Mouse (Mus musculus): ENCODE results near the gene Klhl36.

Gene Klhl36

DNA sequence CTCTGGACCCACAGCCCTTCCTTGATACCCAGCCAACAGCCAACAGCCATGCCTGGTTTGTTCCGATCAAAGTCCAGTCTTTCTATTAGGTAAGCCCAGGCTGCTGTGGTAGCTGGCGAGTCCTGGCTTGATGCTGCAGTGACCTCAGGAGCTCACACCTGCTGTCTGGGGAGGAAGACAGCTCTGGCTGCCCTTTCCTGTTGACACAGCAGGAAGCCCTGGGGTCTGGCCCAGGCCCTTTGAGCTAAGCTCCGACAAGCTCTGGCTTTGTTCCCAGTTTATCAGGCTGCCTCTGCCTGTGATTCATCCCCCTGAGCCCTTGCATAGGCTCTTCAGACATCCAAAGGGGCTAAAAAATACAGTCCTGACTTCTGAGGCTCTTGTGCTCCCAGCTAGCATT is 23.5 kb downstream of the Klhl36 start:
- DNase-seq (ENCODE audit: low spot score): peak; percentile 70

DNA sequence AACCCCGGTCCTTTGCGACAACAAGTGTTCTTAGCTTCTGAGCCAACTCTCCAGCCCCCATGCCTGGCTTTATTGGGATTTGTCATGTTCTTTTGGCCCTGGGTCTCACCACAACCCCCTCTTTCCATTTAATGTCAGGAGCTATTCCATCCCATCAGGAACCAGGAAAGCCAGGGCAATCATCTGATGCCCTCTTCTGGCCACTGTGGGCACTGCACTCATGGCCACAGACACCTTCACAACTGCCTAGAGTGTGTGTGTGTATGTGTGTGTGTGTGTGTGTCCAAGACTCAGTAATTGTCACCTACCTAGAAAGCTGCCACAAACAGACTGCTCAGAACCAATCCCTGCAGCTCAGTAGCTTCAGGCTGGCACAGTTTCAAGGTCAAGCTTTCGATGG is 25.1 kb downstream of the Klhl36 start:
- DNase-seq (ENCODE audit: low spot score): peak; percentile 33

DNA sequence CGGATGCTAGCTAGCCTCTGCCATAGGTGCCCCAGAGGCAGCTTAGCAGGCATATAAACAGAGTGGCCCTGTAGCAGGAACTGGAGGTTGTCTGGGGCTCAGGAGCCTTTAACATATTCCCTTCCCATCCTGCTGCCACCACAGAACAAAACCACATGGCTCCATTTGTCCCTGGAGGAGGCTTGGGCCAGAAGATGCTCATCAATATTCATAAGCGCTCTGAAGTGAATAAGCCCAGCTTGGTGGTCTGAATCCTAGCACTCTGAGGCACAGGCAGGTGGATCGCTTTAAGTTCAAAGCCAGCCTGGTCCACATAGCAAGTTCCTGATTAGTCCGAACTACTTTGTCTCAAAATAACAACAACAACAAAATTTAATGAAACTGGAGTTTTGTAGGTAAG is 25.9 kb downstream of the Klhl36 start:
- DNase-seq (ENCODE audit: low spot score): no peak

GRCm38 (mm10) chr8:119897069-119897468 is 35.0 kb downstream of the Klhl36 start:
- DNase-seq (ENCODE audit: low spot score): no peak

DNA sequence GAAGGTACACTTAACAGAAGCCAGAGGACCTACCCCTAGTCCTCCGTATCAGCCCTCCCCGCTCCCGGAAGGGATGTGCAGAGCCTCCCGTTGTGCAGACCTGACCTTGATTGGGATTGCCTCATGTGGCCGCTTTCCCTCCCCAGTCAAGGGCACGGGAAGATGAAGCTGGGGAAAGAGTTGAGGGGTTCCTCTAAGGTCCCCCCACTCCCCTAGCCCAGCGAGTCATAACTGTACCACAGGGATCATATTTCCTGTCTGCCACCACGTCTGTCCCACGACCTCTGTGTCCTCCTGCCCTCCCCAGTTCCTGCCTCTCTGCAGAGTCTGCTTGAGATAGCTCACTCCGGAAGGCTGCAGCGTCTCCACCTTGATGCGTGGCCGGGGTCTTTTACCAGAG is 35.9 kb downstream of the Klhl36 start:
- DNase-seq (ENCODE audit: low spot score): no peak

GRCm38 (mm10) chr8:119901349-119901748 is 39.3 kb downstream of the Klhl36 start:
- no peak for DNase-seq (ENCODE audit: low spot score)

DNA sequence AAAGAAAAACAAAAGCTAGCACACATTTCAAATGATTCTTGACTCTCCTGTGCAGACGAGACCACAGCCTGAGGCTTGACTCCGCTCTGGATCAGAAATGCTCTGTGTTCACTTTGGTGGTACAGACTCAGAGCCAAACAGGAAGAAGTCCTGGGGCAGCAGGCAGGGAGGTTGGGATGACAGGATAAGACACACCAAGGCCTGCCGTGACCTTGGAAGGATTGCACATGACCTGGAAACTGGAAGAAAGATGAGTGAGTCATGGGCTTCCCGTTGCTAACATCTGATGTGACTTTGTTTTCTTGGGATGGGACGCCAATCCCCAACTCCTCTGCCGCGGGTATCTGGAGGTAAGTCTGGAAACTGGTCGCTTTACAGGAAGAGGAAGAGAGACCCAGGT is 39.9 kb downstream of the Klhl36 start:
- DNase-seq (ENCODE audit: low spot score): no peak

DNA sequence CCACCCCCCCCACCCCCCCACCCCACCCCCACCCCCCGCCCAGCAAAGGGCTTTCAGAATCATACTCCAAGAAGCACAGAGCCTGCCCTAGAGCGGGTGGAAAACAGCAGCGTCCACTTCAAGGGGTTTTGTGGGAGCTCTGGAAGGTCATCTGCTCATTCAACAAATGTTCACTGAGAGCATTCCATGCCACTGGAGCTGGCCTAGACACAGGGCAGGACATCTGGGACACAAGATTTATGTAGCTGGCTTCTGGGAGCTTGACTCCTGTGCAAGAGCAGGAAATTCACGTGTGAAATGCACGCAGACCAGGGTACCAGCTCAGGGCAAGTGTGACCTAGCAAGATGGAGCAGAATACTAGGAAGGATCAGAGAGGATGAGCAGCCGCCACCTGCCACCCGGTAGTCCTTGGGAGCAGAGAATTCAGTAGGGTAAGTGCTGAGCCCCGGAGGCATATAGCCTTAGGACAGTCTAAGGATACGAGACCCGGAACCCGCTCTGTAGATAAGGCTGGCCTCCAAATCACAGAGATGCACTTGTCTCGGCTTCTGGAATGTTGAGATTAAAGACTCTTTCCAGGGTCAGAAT is 42.4 kb downstream of the Klhl36 start:
- no peak for DNase-seq (ENCODE audit: low spot score)

DNA sequence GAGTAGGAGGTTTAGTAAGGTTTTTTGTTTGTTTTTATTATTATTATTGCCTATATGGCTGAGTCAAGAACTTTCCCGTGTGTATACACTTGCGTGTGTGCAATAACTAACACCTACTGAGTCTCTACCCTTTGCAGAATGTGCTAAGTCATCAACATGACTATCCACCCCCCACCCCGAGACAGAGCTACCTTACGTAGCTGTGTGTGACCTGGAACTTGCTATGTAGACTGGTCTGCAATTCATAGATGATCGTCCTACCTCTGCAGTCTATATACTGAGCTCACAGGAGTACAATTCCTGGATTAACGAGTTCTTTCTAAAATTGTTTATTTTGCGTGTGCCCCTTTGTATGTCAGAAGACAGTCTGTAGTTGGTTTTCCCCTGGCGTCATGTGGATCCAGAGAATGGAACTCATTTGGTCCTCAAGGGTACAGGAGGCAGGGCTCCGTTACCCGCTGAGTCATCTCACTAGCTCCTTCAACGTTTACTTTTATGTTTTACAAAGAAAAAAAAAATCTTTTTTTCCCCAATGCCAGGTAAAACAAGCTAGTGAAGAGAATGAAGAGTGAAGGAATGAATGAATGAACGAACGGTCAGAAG is 48.0 kb downstream of the Klhl36 start, which contains the start of gene Usp10:
Usp10 (plus strand) TSS at position 417 of the 603 bp plus-strand sequence.
- DNase-seq (ENCODE audit: low spot score): no peak

DNA sequence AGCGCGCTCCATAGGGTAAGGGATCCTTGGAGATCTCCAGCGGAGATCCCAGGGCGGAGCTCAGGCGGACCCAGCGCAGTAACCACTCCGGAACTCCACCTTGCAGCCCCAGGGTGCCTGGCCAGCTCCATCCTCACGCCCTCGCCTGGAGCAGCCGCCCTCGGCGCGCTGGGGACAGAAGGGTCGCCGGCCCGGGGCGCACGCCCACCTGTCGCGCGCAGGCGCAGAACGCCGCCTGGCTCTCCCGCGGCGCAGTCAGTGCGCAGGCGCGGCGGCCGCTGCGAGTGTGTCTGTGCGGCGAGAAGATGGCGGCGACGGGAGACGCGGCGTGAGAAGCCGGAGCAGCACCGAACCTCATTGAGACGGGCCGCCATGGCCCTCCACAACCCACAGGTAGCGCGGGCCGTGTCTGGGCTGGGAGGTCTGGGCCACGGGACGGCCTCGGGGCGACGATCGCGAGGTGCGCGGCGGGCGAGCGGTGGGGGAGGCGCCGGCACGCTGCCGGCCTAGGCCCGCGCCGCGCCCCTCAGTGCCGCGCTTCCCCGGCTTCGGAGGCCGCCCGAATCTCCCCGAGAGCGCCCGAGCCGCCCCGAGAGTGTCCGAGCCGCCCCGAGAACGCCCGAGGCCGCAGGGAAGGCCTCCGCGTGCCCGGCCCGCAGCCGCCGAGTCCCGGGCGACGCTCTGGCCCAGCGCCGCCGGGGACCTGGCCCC is 48.6 kb downstream of the Klhl36 start, which contains the start of gene Gm20388:
Gm20388 (plus strand) TSS at position 295 of the 711 bp plus-strand sequence.
- peak; percentile 92 for DNase-seq (ENCODE audit: low spot score)

GRCm38 (mm10) chr8:119911258-119911962 is 49.3 kb downstream of the Klhl36 start:
- no peak for DNase-seq (ENCODE audit: low spot score)

DNA sequence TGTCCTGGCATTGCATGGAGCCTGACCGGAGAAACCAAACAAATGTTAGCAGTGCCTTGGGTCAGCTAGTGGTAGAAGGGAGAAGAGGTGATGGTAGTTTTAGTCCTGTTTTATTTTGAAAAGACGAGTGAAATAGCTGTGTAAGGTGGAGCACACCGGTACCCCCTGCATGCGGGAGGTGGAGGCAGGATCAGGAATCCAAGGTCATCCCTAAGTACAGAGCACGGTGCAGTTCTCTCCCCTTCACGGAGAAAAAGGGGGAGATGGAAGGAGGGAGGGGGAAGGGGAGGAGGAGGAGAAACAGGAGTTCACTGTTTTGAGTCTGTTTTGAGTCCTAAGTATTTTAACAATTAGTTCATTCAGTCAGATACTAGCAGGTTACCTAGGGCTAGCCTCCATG is 50.6 kb downstream of the Klhl36 start:
- DNase-seq (ENCODE audit: low spot score): no peak

DNA sequence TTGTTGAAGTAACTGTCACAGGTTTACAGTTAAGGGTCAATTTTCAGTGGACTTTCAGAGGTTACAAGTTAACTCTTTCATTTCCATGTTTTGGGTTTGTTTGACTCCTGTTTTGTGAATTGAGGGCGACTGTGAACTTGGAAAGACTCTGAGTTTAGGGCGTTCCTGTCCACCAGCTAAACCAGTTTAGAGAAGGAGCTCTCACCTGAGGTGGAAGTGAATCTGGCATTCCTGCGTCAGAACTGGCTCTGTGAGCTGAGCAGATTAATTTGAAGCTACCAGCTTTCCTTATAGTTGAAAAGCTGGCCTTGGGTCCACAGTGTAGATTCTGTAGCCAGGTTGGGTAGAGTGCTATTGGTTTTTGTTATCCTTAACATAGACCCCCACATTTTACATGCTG is 51.1 kb downstream of the Klhl36 start:
- peak; percentile 37 for DNase-seq (ENCODE audit: low spot score)

GRCm38 (mm10) chr8:119914161-119914560 is 52.1 kb downstream of the Klhl36 start:
- no peak for DNase-seq (ENCODE audit: low spot score)

DNA sequence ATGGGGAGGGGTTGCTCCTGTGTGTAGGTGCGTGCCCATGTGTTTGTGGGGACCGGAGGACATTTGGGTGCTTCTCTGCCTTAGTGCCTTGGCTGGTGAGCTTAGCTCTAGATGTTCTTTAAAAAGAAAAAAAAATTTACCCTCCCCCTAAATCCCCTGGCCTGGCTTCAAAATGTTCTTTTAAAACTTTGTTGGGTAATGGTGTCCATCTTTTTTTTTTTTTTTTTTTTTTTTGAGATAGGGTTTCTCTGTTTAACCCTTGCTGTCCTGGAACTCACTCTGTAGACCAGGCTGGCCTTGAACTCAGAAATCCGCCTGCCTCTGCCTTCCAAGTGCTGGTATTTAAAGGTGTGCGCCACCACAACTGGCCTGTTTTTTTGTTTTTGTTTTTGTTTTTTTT is 53.2 kb downstream of the Klhl36 start:
- no peak for DNase-seq (ENCODE audit: low spot score)

DNA sequence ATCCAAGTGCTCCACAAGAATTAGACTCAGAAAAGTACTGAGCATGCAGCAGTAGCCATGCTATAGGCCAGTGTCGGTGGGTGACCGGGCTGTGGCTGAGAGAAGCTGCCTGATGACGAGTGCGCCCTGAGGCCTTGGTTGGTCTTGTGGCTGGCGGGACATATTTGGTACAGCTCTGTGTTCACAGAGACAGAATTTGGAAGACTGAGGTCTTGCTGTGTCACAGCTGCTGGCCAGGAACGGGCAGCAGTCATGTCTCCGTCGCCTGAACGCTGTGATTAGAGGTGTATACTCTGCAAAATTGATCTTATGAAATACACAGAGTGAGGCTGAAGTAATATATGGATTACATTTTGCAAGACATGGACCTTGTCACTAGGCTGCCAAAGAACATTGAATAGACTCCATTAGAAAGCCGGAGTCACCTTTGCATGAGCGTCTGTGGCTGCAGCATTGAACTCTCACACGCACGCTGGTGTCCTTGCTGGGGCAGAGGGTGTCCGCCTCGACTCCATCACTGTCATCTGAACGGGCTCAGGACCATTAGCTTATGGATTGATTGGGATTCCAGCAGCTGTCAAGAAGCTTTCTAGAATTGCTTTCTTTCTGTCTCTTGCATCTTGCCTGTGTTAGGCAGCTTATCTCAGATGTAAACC is 54.3 kb downstream of the Klhl36 start:
- no peak for DNase-seq (ENCODE audit: low spot score)

- no peak for DNase-seq (ENCODE audit: low spot score)
Observed at GRCm38 (mm10) chr8:119917415-119917814, 55.3 kb downstream of the Klhl36 start.

DNA sequence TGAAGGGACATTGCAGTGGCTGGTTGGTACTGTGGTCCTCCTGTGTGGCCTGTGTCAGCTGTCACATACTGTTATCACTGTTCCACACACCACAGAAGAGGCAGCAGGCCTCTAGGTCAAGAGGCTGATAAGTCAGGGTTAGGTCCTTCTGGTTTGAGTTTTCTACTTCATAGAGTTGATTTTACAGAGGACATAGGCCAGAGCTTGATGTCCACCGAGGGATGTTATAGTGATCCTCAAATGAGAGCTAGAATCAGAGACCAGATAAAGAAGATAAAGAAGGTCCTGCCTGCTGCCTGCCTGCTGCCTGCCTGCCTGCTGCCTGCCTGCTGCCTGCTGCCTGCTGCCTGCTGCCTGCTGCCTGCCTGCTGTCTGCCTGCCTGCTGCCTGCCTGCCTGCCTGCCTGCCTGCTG is 56.1 kb downstream of the Klhl36 start:
- no peak for DNase-seq (ENCODE audit: low spot score)

GRCm38 (mm10) chr8:119923259-119923658 is 61.2 kb downstream of the Klhl36 start:
- no peak for DNase-seq (ENCODE audit: low spot score)

DNA sequence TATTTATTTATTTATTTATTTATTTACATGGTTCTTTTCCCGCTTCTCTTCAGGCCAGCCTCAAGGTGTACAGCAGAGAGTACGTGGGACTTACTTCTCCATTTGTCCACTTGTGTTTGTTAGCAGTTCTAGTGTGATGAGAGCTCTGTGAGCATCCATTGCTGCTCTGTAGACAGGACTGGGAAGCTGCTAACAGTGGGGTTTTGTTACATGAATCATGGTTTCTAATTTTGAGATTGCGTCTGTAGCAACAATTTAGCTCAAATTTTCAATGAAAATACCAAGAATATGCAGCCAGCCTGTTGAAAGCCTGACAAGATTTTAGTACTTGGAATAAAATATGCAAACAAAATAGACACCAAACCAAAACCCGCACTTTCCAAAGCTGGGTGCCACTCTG is 63.4 kb downstream of the Klhl36 start:
- no peak for DNase-seq (ENCODE audit: low spot score)

DNA sequence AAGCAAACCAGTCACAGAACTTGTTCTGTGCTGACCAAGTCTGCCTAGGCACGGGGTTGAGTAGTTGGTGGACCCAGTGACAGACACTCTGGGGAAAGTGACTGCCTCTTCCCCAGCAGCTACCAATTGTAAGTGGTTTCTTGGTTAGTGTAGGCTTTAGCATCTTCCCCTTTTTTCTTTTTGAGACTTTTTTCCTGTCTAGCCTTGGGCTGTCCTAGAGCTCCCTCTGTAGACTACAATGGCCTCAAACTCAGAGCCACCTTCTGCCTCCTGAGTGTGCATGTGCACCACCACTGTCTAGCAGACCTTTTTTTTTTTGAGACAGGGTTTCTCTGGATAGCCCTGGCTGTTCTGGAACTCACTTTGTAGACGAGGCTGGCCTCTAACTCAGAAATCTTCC is 64.4 kb downstream of the Klhl36 start:
- no peak for DNase-seq (ENCODE audit: low spot score)

All from urinary bladder, postnatal 14 days (tissue).